Mouse (Mus musculus) lung, postnatal 0 days (tissue): ENCODE results near the gene B4galt5. TPM values are rescaled to one million over a fixed set of nuclear protein-coding genes. Genes with fewer than 3 reads are reported as not detected.

ENCODE experiments used
- ATAC-seq: fragments of 200-750 bp; cut with Nextera tagmentation; 2 replicates; pipeline ENCODE4 v1.8.0; 2017; ENCODE audit warnings: moderate library complexity
- DNase-seq: peaks from one replicate; pipeline ENCODE4 v3.0.0-alpha.2; 2016; ENCODE audit warnings: low spot score
- H3K27ac ChIP-seq: fragments of 300-500 bp; sonication (generic); 2 replicates; pipeline ENCODE4 v1.5.1; 2014; ENCODE audit warnings: antibody characterized with exemption, mild to moderate bottlenecking, low read length, mixed read lengths
- H3K27me3 ChIP-seq: fragments of 300-500 bp; sonication (generic); replicated peaks from 2 replicates; pipeline ENCODE4 v1.6.1; 2014; ENCODE audit warnings: low read length, mixed read lengths; ENCODE audit not compliant: insufficient read depth
- H3K36me3 ChIP-seq: fragments of 300-500 bp; sonication (generic); 2 replicates; pipeline ENCODE4 v1.6.1; 2014; ENCODE audit warnings: low read length, mixed read lengths; ENCODE audit not compliant: insufficient read depth
- H3K4me1 ChIP-seq: fragments of 300-500 bp; sonication (generic); 2 replicates; pipeline ENCODE4 v1.6.1; 2014; ENCODE audit warnings: antibody characterized with exemption, low read depth, low read length, mixed read lengths; ENCODE audit not compliant: insufficient read depth
- H3K4me2 ChIP-seq: fragments of 300-500 bp; sonication (generic); replicated peaks from 2 replicates; pipeline ENCODE4 v1.6.1; 2014; ENCODE audit warnings: low read depth, mild to moderate bottlenecking, low read length, moderate library complexity, mixed read lengths
- H3K4me3 ChIP-seq: fragments of 300-500 bp; sonication (generic); 2 replicates; pipeline ENCODE4 v1.5.1; 2014; ENCODE audit warnings: low read depth, low read length
- H3K9ac ChIP-seq: fragments of 300-500 bp; sonication (generic); replicated peaks from 2 replicates; pipeline ENCODE4 v1.6.1; 2014; ENCODE audit warnings: low read depth, mild to moderate bottlenecking
- H3K9me3 ChIP-seq: fragments of 300-500 bp; sonication (generic); 2 replicates; pipeline ENCODE4 v1.6.1; 2016; ENCODE audit warnings: low read length, mixed read lengths
- CTCF ChIP-seq: IDR thresholded peaks from 2 replicates; pipeline ENCODE4 v1.5.1; 2016; ENCODE audit warnings: antibody characterized with exemption, mild to moderate bottlenecking
- EP300 ChIP-seq: IDR thresholded peaks from 2 replicates; pipeline ENCODE4 v1.6.1; 2016; ENCODE audit warnings: antibody characterized with exemption, mild to moderate bottlenecking, control low read depth
- WGBS: fragments of 180-500 bp; shearing (Covaris S2); extraction: QIAGEN DNeasy Blood & Tissue Kit; methylation state at CpG from one replicate; pipeline ENCODE4 v1.1.7; 2014; 5-methylcytosine and 5-hydroxymethylcytosine counted together
- polyA plus RNA-seq: library from polyadenylated mRNA; unstranded; fragments of >200 nt; fragmentation: Nextera tagmentation; extraction: Ambion mirVana; gene quantifications from 2 replicates; pipeline ENCODE4 v1.2.1, GENCODE M21; 2015

Gene B4galt5
- polyA plus RNA-seq, 1 experiment from 2014 or later: 10.3 TPM

- H3K4me2 ChIP-seq: no peak overlapping the region
- DNase-seq (no peak), ATAC-seq (no peak)
- H3K9me3 ChIP-seq: no peaks in the 10 kb centered on the region
- no peak overlapping the region for H3K9ac ChIP-seq
- H3K4me3 ChIP-seq: no peak overlapping the region
- no peaks in the 10 kb centered on the region for H3K27me3 ChIP-seq
- H3K36me3 ChIP-seq: no peaks in the 10 kb centered on the region
- TF ChIP-seq EP300 (no peak), CTCF (no peak)
- 68% methylated on average over 13 of the region's 13 CpGs for WGBS
- no peak overlapping the region for H3K27ac ChIP-seq
- no peaks in the 10 kb centered on the region for H3K4me1 ChIP-seq
Measured at GRCm38 (mm10) chr2:167273206-167273740, 75.7 kb downstream of the B4galt5 start.

- H3K4me2 ChIP-seq: no peak overlapping the region
- 98% methylated on average over 2 of the region's 3 CpGs for WGBS
- TF ChIP-seq EP300 (no peak), CTCF (no peak)
- H3K27ac ChIP-seq: no peak overlapping the region
- H3K9ac ChIP-seq: no peak overlapping the region
- no peak overlapping the region for H3K4me3 ChIP-seq
- H3K27me3 ChIP-seq: no peaks in the 10 kb centered on the region
- H3K9me3 ChIP-seq: no peaks in the 10 kb centered on the region
- ATAC-seq: no peak
- DNase-seq: no peak
- H3K36me3 ChIP-seq: no peaks in the 10 kb centered on the region
- no peaks in the 10 kb centered on the region for H3K4me1 ChIP-seq
Measured at GRCm38 (mm10) chr2:167272706-167273105, 76.3 kb downstream of the B4galt5 start.

GRCm38 (mm10) chr2:167271121-167271521 lies 77.9 kb downstream of the B4galt5 start:
- no peak overlapping the region for H3K9ac ChIP-seq
- H3K9me3 ChIP-seq: no peaks in the 10 kb centered on the region
- H3K36me3 ChIP-seq: no peaks in the 10 kb centered on the region
- TF ChIP-seq CTCF (no peak), EP300 (no peak)
- DNase-seq (no peak), ATAC-seq (no peak)
- H3K4me1 ChIP-seq: no peaks in the 10 kb centered on the region
- WGBS: 58% methylated on average over 9 of the region's 9 CpGs
- no peaks in the 10 kb centered on the region for H3K27me3 ChIP-seq
- no peak overlapping the region for H3K27ac ChIP-seq
- no peak overlapping the region for H3K4me3 ChIP-seq
- H3K4me2 ChIP-seq: no peak overlapping the region

GRCm38 (mm10) chr2:167270496-167270895 lies 78.5 kb downstream of the B4galt5 start:
- Histone ChIP-seq H3K4me1 (no peaks in the 10 kb centered on the region), H3K4me2 (no peak overlapping the region), H3K27ac (no peak overlapping the region), H3K9me3 (no peaks in the 10 kb centered on the region), H3K9ac (no peak overlapping the region), H3K27me3 (no peaks in the 10 kb centered on the region), H3K4me3 (no peak overlapping the region), H3K36me3 (no peaks in the 10 kb centered on the region)
- DNase-seq: no peak
- TF ChIP-seq EP300: no peak
- no peak for TF ChIP-seq CTCF
- WGBS: 77% methylated on average over 3 of the region's 3 CpGs
- no peak for ATAC-seq

GRCm38 (mm10) chr2:167268721-167269120 lies 80.3 kb downstream of the B4galt5 start:
- no peak for TF ChIP-seq CTCF
- TF ChIP-seq EP300: no peak
- DNase-seq (no peak), ATAC-seq (no peak)
- H3K4me3 ChIP-seq: no peak overlapping the region
- H3K4me1 ChIP-seq: no peaks in the 10 kb centered on the region
- H3K27ac ChIP-seq: no peak overlapping the region
- 96% methylated on average over 1 of the region's 1 CpGs for WGBS
- H3K9ac ChIP-seq: no peak overlapping the region
- H3K36me3 ChIP-seq: no peaks in the 10 kb centered on the region
- no peaks in the 10 kb centered on the region for H3K9me3 ChIP-seq
- H3K4me2 ChIP-seq: no peak overlapping the region
- H3K27me3 ChIP-seq: no peaks in the 10 kb centered on the region

GRCm38 (mm10) chr2:167268411-167268690 lies 80.6 kb downstream of the B4galt5 start:
- WGBS: 88% methylated on average over 8 of the region's 8 CpGs
- no peaks in the 10 kb centered on the region for H3K27me3 ChIP-seq
- TF ChIP-seq CTCF (no peak), EP300 (no peak)
- H3K4me2 ChIP-seq: no peak overlapping the region
- no peak for ATAC-seq
- no peak overlapping the region for H3K4me3 ChIP-seq
- H3K9ac ChIP-seq: no peak overlapping the region
- H3K36me3 ChIP-seq: no peaks in the 10 kb centered on the region
- H3K9me3 ChIP-seq: no peaks in the 10 kb centered on the region
- DNase-seq: no peak
- H3K27ac ChIP-seq: no peak overlapping the region
- H3K4me1 ChIP-seq: no peaks in the 10 kb centered on the region
